Mouse (Mus musculus): ENCODE data around the gene Zswim8.

Zswim8 gene

DNA sequence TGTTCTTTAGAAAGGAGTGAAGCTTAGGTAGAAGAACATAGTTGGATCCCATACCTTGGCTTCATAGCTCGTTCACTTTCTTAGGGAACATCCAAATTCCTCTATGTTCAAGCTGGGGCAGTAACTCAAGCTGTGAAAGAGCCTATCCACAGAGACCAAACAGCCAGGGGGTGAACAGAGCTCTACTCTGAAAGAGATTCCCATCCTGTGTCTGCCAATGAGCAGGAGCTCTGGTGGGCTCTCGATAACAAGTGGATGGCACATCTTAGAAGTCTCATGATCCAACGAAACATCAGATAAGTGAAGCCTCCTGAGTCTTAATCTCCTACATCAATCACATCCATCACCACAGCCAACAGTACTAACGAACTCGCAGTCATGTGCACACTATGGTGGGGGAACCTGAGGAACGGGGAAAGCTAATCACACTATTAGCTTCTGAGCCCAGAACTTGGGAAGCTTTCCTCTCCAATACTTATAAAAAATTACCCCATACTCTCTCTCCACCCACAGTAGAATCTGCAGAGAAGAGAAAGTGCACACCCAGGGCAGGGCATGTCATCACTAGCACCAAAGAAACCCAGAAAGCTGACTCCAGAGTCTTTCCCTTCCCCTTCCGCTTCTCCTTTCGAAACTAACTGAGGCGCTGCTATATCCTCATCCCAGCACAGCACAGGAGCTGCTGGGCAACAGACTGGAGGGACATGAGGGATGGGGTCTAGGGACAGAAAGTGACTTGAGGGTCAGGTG is 23.7 kb downstream of the Zswim8 start:
- DNase-seq (ENCODE audit: low read depth in 2 of 2, low spot score in 2 of 2), result no peak

DNA sequence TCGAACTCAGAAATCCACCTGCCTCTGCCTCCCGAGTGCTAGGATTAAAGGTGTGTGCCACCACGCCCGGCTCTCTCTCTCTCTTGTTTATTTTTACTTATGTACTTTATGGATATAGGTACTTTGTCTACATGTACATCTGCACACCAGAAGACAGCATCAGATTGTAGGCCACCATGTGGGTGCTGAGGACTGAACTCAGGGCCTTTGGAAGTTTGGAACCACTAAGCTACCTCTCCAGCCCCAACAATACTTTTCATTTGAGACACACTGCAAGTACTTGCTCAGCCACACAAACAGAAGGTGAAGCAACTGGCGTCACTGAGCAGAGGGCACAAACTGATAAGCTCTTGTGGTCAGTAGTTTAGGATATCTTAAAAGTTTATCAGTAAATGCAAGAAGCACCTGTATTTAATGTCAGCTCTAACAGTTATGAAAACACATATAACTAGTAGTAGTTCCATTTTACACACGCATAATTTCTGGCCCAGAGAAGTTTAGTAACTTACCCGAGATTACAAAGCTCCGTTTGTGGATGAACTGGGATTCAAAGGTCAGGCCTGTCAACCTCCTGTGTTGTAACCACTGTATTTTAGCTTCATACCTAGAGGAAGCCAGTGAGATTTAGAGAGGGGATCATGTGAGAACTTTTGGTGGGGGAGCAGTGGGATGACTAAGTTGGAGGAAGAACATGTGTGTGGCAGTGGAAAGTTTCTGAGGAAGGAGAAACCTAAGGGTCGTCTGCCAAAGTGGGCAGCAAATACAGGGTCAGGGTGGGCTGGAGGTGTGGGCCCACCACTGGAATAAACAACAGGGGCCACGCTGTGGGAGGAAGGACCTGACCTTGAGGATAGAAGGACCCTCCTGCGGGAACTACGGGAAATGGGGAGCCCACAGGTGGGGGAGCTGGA is 25.9 kb downstream of the Zswim8 start:
- DNase-seq (ENCODE audit: low read depth in 2 of 2, low spot score in 2 of 2), result no peak

DNA sequence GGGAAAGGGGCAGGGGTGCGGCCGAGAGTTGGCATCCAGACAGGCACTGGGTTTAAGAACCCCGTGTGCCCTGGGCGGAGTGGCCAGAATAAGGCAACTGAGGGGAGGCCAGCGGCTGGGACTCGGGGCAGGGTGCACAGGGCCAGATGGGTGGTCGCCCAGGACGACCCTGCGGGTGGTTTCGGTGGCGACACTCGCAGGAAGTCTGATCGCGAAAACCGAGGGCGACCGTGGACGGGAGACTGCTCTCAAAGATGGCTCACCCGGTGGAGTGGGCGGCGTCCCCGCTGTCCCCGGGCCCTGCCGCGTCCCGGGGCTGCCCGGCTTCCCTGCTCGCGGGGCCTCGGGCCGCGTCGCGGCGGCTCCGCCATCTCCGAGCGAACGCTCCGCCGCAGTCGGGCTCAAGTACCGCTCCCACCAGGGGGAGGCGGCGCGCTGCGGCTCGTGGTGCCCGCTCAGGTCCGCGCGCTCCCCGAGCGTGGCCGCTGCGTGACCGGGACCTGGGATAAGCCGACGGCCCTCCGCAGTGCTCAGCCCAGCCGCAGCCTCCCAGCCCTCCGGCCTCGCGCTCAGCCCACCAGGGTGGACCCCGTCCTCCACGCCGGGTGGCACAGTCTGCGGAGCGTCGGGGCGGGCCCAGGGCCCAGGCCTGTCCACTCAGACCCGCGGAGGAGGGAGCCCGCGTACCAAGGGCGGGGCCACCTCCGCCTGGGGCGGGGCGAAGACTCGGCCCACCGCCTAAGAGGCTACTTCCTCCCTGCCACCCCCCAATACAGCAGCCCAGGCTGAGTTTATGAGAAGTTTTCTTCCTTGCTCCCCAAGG is 26.8 kb downstream of the Zswim8 start, which contains the start of gene Ndst2:
Ndst2 (minus strand) TSS at position 611 of the 823 bp plus-strand sequence.
- peak; percentile 67 to 76 for DNase-seq (ENCODE audit: low read depth in 2 of 2, low spot score in 2 of 2)

DNA sequence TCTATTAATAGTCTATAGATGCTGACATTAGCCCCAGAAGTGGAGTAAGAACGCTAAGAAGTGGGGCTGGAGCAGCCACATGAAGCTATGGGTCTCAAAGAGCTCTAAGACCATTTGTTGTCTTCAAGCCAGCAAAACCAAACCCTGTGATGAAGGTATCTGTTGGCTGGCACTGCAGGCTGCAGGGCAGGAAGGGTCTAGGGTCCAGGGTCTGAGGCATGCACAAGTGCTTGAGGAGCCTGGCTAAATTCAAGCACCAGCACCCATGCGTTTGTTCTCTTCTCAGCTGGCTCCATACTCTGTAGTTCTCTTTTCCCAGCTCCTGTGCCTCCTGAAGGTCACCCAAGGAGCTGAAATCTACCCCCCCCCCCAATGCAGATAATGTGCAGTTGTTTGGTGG is 27.7 kb downstream of the Zswim8 start:
- DNase-seq (ENCODE audit: low read depth in 2 of 2, low spot score in 2 of 2), result no peak

DNA sequence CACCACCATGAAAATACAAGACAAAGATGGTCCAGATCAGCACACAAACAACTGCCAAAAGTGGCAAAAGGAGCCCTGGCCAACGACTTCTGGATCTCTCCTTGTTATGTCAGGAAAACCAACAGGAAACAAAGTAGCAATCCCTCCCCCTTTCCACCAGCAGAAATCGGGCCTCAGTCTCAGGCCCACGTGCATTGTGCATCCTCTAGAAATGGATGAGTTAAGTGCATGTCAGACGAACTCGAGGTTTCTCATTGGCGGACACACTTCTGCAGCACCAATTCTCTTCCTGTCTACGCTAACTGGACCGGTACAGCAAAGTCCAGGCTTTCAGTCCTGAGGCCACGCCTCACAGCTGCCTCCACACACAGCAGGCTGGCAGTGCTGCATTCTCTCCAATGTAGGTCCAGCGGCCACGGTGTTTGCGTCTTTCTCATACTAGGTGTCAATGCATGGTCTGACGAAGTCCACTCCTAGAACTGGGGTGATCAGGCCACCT is 28.6 kb downstream of the Zswim8 start:
- no peak for DNase-seq (ENCODE audit: low read depth in 2 of 2, low spot score in 2 of 2)

DNA sequence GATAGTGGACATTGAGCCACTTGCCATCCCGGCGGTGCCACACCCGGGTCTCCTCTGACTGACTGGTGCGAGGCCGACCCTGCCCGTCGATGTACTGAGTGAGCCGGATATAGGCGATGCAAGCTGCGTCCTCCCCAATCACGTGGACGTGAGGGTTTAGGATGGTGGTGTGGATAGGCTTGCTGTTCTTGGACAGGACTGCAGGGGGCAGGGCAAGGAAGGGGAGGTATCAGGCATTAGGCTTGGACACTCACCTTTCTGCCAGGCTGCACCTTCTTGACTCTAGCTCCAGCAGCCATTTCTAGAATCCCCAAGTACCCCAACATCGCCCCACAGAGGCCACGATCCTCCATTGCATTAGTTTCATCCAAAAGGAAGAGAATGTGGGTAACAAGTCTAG is 30.0 kb downstream of the Zswim8 start:
- DNase-seq (ENCODE audit: low read depth in 2 of 2, low spot score in 2 of 2), result peak in 1 of 2 experiments; percentile 19

DNA sequence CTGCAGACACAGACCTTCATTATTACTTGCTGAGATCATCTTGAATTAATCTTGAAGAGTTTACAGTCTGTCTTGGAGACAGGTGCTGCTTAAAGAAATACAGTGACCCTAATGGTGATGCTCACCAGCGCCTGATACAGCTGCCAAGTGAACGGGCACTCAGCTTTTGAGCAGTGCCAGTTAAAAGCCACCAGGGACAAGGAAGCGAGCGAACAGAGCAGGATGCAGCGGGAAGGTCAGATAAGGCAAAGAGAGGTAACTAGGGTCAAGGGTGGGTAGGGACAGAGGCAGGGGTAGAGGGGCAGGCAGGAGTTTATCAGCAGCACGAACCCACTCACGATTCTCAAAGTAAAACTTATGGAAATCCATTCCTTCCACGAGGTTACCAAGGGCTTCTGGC is 31.2 kb downstream of the Zswim8 start:
- no peak for DNase-seq (ENCODE audit: low read depth in 2 of 2, low spot score in 2 of 2)

DNA sequence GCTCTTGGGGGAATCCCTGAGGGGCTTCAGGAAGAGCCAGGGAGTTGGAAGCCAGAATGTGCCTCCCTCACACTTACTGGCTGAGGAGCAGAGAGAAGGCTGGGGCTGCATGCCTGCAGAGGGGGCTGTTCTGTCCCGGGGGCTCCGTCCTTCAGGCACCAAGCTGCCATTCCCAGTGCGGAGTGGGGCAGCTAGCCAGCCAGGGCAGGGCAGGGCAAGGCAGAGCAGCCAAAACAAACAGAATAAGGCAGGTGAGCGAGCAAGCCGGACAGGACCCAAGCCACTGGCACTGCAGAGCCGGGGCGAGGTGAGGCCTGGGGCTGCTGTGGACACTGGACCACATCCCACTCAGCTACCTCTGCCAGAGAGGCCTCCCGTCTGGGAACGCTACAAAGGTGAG is 33.9 kb downstream of the Zswim8 start:
- no peak for DNase-seq (ENCODE audit: low read depth in 2 of 2, low spot score in 2 of 2)

DNA sequence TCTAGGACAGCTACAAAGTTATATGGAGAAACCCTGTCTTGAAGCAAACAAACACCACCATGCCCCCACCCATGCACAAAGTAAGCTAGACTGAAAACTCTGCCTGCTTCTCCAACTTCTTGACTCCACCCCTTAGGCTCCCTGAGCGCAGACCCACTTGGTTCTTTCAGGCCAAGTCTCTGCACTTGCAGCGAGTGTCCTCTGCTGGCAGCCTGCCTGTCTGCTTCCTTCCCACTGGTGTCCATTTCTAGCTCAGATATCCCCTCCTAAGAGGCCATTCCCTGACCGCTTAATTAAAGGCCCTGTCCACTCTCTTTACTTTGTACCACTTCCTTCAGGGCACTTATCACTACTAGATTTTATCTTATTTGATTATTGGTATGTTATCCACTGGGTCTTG is 36.3 kb downstream of the Zswim8 start:
- DNase-seq (ENCODE audit: low read depth in 2 of 2, low spot score in 2 of 2), result no peak

DNA sequence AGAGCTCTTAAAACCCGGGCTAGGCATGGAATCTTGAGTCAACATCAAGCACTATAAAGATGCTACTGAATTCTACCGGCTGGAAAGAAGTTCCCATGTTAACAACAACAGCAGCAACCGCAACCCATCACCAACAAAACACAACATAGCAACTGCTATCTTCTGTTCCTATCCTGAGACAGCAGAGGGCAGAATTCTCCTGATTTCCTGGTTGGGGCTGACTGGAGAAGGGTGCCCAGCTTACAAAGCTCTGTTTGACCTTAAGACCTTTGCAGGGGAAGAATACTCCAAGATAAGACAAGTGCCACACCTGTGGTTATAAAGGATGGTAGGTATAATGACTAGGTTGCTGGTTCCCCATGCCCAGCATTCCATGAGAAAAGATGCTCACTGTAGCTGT is 39.6 kb downstream of the Zswim8 start:
- no peak for DNase-seq (ENCODE audit: low read depth in 2 of 2, low spot score in 2 of 2)

DNA sequence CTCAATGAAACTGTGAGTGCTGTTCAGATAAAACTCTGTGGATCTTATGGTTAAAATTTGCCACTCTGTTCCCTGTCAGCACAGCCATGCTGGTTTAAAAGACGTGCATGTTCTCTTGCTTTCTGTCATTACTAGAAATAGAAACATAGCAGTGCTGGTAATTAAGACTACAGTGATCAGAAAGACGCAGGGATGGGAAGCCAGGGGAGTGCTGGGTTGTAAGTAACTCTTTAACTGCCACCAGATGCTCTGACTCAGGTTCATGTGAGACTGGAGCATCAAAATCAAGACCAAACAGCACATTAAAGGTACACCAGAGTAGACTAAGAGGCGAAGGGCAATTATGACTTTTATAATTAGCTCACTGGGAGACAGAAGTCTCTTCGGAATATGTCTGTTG is 41.0 kb downstream of the Zswim8 start:
- DNase-seq (ENCODE audit: low read depth in 2 of 2, low spot score in 2 of 2), result no peak

DNA sequence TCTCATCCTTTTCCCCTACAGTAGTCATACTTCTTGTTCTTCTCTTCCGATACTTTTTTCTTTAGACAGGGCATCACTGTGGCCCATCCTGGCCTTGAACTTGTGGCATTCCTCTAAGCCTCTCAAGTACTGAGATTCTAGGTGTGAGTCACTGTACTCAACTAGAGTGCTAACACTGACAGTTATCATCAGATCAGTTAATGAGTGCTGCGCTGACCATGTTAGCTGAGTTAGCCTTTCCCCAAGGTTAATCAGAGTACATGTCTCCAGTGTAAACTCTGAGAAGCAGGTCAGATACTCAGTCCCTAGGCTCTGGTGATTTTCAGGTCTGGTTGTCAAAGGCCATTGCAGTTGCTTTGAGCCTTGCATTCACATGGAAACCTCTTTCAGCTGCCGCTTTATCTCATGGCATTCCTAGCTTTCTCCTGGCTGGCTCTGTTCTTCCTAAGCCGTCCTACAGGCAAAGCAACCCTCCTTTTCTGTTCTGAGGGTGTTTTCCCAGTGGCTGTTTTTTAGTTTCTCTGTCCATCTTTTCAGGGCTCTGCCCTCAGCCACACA is 42.2 kb downstream of the Zswim8 start:
- no peak for DNase-seq (ENCODE audit: low read depth in 2 of 2, low spot score in 2 of 2)

DNA sequence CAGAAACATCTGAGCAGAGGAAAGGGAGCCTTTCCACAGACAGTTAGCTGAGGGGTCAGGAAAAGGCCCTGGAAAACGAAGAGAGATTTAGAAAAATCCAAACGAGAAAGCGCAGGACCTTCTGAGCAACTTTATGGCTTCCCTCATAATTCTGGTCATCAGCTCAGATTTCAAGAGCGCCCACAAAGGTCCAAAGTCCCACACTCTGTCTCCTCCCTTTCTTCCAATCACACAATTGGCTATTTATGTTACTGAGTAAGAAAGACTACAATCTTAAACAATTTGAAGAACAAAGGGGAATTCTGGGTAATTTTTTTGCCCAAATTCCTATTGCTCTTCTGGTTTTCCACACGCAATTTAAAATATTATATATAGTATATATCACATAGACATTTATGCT is 43.2 kb downstream of the Zswim8 start:
- no peak for DNase-seq (ENCODE audit: low read depth in 2 of 2, low spot score in 2 of 2)

DNA sequence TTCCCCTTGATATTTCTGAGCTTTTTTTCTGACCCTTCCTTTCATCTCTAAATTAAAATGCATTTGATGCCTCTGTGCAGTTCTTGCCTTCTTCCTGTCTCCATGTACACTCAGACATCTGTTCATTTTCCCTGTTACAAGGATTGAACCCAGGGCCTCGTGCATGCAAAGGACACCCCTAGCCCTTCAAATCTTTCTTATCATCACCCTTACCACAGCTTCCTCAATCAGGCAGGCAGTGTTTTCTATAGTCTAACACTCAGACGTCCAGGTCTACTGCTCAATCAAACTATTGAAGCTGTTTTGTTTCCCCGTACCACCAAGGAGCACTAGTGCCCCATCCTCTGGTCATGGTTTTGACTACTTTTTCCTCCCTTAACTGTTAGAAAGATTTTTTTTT is 46.4 kb downstream of the Zswim8 start:
- no peak for DNase-seq (ENCODE audit: low read depth in 2 of 2, low spot score in 2 of 2)

DNA sequence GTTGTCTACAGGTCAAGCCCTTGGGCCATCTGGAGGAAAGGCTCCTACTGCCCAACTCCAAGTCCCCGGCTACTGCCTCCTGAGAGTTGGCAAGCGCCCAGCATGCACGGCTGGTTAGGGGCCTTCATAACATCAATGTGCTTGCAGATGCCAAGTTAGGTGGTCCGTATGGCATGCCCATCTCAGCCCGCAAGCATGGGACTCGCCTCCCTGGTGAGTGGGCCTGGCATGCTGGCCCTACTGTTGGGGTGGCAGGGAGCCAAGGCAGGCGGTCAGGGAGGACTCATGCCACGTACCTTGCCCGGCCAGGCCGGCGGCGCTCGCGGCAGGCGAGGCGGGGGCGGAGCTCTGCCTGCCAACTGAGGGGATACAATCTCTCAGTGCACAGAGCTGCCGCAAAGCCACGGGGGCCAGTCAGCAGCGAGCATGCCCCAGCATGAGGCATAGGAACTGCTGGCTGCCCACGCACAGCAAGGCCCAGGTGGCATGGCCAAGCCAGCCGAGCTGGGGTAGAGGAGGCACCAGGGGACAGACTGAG is 50.1 kb downstream of the Zswim8 start:
- DNase-seq (ENCODE audit: low read depth in 2 of 2, low spot score in 2 of 2), result no peak

DNA sequence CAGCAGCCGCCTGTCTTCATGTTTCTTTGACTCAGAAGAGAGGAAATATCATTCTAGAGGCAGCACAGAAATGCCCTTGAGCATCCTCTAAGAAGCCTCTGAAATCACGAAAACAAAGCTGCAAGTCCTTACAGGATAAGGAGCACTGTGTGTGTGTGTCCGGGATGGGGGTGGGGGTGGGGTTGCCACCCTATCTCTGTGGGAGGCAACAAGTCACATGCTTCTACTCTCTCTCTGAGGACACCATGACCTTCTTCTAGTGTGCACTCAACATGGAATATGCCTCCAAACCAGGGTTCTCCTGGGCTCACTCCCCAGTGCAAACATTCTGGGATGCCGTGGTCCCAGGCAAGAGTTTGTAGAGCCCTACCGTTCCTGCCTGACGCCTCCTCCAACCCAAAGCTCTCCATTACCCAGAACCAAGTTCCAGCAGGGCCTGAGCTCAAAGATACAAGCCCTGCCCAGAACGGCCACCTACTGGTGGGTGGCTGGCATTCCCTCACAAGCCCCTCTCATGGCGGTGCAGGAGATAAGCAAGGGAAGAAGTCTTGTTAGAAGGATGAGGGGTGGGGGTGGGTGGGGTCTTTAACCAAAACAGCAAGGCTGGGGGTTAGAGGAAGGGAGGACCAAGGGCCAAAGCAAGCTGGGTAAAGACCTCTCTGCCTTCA is 51.5 kb downstream of the Zswim8 start:
- DNase-seq (ENCODE audit: low read depth in 2 of 2, low spot score in 2 of 2), result no peak

DNA sequence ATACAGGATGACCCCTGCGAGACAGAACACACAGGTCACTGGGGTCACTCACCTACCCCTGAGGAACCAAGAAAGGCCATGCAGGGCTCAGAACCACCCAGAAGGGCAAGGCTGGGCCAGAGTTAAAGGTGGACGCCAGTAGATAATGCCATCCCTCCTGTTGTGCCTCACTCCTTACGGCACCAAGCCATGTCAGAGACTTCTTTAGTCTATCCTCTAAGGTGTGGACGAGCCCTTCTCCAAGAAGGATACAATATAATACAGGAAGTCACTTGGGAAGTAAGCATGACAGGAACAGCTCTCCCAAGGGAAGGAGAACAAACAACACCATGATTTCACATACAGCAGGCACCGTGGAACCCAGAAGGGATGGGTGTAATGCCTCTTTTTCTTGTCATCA is 57.6 kb downstream of the Zswim8 start:
- no peak for DNase-seq (ENCODE audit: low read depth in 2 of 2, low spot score in 2 of 2)

DNA sequence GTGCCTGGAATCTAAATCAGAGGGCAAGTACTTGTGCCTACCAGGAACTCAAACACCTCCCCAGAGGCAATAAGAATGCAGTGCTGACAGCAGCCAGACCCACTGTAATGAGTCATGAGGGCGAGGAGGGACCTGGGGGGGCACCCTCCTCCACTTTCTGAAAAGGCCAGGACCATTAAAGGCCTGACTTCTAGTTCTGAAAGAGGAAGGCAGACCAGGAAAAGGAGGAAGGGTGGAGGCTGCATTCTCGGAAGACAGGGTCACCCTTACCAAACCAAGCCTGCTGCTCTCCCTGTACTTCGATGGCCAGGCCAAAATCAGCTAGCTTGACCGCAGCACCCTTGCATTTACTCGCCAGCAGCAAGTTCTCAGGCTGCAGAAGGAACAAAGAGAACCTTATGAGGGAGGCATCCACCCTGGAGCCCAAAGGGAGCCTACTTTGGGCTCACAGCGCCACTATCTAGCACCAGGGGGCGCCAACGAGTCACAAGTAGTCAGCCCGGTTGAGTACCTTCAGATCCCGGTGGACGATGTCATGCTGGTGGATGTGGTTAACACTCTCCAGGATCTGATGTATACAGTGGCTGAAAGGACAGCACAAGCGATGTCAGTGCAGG is 58.4 kb downstream of the Zswim8 start:
- DNase-seq (ENCODE audit: low read depth in 2 of 2, low spot score in 2 of 2), result peak; percentile 79 to 84

DNA sequence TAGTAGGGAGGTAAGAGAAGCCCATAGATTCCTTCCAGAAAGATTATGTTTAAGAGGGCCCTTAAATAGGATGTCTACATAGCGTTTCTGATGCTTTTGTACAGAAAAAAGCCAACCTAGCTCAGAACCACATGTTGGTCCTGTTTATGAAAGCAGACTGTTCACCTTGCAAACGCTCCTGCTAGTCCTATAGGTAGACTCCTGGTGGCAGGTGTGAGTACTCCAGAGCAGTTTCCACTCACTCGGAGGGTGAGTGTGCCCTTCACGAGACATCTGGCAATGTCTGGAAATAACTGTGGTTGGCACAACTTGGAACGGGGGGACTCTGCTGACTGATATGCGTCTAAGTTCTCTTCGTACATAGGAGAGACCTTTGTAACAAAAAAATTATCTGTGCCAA is 60.6 kb downstream of the Zswim8 start:
- no peak for DNase-seq (ENCODE audit: low read depth in 2 of 2, low spot score in 2 of 2)

DNA sequence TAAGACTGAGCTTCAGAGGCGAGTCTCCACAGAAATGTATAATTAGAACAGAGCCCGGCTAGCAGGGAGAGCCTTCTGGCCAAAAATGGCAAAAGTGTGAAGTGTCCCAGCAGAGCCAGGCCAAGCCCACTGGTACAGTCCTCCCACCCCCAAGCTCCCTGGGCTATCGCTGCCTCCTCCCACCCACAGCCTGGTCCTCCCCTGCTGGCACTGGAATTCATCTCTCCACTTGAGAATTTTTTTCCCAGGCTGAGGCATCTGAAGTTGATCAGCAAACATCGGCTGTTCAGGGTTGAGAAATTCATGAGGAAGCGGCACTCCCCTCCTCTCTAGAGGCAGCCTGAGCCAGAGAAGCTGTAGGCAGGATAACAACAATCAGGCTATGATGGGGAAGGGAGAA is 61.2 kb downstream of the Zswim8 start:
- DNase-seq (ENCODE audit: low read depth in 2 of 2, low spot score in 2 of 2), result no peak

Data from CD8-positive naive resting alpha-beta T cell, adult 2 months (primary cell).